Mouse (Mus musculus): ENCODE measurements around the gene Adamts9.
A peak's percentile ranks its signal among the peaks of the same experiment; 100 is the strongest.

Adamts9 gene

DNA sequence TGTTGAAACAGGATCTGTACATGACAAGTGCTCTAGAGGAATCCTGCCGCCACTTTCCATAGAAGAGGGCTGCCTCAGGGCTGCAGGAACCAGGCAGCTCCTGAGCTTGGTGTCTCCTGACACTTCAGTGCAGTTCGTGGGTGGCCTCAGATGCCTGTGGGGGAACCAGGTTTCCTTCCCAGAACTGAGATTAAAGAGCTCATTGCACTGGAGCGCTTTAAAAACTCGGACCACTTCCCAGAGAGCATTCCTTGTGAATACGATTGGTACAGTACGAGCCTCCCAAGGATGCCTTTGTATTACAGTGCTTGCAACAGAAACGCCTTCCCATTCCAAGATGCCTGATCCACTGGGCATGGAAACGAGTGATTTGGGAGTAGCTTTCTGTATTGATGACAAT, 18.8 kb downstream of the Adamts9 start:
- DNase-seq, result no peak

- peak; percentile 28 to 51 for DNase-seq
Observed at GRCm38 (mm10) chr6:92921843-92922242, 21.4 kb downstream of the Adamts9 start.

DNA sequence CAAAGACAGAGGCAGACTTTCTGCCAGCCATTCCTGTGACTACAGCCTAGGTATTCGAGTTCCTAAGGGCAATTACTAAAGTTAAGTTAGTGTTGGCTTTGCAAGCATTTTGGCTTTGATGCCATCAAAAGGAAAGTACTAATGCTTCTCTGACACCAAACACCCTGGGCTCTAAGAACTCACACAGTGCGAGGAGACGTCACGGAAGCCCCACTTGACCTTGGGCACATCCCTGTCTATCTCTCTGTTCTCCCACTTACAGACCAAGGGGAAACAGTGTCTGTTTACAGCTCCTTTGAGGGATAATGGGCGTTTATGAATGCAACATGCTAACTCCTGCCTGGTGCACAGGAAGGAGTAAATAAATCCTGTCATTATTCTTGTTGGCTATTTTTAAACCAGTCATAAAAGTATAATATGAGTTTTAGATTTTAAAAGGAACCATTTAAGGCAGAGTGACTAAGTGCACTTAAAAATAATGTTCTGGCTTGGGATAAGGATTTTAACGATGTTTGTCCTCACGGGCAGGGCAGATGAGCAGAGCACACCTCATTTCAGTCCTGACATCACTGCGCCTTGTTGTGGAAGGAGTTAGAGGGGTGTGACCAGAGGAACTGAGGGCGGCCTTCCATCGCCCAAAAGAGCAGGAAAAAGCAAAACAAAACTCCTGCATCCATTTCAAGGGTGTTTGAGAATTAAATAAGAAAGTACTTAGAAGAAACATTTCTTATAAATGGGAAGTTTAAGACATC, 22.2 kb downstream of the Adamts9 start:
- no peak for DNase-seq

DNA sequence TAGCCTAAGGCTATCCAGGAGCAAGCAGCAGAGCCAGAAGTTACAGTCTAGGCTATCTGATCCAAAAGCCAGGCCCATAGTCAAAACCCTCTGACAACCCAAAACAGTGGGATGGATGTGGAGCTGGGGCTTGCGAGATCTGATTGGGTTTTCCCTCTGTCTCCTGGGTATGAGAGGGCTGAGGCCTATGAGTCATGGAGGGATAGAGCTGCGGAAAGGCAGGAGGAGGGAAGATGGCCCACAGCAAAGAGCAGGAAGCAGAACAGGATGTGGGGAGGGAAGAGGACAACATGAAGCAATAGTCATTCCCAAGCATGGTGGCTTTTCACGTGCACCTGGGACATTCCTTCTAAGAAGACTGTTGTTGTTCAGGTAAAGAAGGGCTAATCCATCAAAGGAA, 32.7 kb downstream of the Adamts9 start:
- DNase-seq, result no peak

DNA sequence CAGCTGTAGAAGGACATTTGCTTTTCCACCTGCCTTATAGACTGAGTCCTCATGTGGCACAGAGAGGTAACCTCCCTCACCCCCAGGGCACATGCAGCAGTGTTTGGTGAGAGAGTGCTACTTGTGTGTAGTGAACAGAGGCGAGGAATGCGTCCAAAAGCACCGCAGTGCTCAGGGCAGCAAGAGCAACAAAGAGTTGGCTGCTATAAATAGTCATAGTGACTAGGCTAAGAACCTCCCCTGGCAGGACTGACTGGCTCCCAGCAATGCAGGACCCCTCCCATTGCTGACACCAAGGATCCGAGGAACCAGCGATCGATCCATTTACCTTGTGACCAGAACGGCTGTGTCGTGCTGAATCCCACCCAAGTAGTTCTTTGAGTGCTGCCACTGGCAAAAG, 33.9 kb downstream of the Adamts9 start:
- peak in 1 of 2 experiments; percentile 47 for DNase-seq

- peak; percentile 34 to 54 for DNase-seq
Observed at GRCm38 (mm10) chr6:92905922-92906321, 37.4 kb downstream of the Adamts9 start.

- no peak for DNase-seq
Observed at GRCm38 (mm10) chr6:92904491-92904890, 38.8 kb downstream of the Adamts9 start.

DNA sequence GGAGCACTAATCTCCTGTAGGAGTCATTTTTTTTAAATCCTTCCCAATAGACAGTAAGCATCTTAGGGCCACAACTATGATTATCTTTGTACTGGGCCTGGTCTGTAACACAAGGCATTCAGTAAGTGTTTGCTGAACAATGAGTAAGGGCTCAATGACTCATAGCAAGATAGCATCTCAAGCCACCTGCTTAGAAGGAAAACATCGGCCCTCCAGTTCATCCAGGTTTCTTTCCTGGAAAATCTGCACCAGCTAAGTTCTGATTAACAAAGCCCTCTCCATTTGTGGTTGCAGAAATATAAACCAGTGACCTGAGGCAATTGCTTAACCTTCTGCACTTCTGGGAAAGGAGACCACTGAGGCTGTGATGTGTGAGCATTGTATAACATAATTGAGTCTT, 39.3 kb downstream of the Adamts9 start:
- no peak for DNase-seq

- no peak for DNase-seq
Observed at GRCm38 (mm10) chr6:92891535-92891934, 51.8 kb downstream of the Adamts9 start.

- no peak for DNase-seq
Observed at GRCm38 (mm10) chr6:92883131-92883900, 60.0 kb downstream of the Adamts9 start.

- DNase-seq, result no peak
Observed at GRCm38 (mm10) chr6:92882446-92882845, 60.8 kb downstream of the Adamts9 start.

GRCm38 (mm10) chr6:92879700-92880265, 63.5 kb downstream of the Adamts9 start:
- no peak for DNase-seq

DNA sequence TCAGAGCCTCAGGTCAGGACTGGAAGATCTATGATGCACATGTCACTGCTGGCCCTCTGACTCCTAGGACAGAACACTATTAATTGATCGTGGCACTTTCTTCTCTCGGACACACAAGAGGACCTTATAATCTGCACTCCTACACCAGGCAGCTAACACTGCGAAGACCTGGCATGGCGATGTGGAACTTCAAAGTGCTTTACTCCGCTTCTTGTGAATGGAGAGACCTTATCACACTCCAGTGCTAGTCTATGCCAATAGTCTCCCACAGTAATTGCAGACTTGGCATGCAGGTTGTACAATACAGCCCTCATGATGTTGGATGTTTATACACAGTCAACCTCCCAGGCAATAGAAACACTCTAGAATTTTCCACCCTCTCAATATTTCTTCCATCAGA, 64.5 kb downstream of the Adamts9 start:
- no peak for DNase-seq

GRCm38 (mm10) chr6:92877236-92877635, 66.1 kb downstream of the Adamts9 start:
- no peak for DNase-seq

- DNase-seq, result peak in 1 of 2 experiments; percentile 24
Observed at GRCm38 (mm10) chr6:92876121-92876520, 67.2 kb downstream of the Adamts9 start.

DNA sequence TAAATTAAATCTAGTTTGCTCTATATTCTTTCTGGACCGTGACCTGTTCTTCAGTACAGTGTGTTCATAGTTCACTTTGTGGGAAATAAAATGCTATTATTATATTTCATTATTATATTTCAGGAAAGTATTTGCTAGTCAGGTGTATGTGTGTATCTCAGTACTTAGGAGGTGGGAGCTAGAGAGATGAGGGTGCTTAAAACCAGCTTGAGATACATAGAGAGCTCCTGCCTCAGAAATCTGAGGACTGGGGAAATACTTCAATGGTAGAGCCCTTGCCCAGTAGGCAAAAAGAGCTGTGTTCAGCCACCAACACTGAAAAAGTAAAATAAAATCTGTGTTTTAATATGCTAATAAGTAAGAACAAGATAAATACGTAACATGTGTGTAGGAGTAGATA, 68.0 kb downstream of the Adamts9 start:
- no peak for DNase-seq

GRCm38 (mm10) chr6:92874854-92875253, 68.4 kb downstream of the Adamts9 start:
- peak; percentile 32 to 49 for DNase-seq

DNA sequence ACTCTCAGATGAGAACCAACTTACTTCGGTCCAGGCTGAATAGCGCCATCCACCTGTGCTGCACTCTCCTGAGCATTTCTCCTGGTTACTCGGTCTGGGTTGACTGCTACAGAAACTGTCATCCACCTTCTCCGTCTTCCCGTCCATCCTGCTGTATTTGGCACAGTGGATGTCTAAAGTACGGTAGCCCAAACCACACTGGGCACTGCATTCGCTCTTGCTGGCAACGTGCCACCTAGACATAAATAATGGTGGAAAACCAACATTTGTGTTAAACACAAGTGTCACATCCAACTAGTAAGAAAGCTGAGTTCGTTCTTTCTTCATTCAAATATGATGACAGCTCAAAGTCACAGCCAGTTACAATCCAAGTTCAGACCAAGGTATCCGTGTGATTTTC, 70.5 kb downstream of the Adamts9 start:
- DNase-seq, result no peak

DNA sequence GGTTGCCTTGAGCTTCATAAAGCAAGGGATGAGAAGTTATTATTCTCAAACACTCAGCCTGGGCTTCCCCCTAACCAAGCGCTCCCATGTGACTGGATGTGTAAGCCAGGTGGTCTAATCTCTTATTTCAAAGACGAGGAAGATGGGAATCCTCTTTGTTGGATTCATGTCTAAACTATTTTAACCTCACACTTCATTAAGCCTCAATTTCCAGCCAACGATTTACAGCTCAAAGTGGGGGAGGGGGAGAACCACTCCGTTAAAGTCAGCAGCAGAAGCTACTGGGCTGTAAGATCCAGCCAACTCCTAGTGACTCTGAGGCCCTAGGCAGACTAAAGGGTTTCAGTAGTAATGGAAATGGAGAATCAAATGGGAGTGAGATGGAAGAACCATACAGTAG, 71.5 kb downstream of the Adamts9 start:
- DNase-seq, result no peak

- DNase-seq, result peak; percentile 25 to 56
Observed at GRCm38 (mm10) chr6:92869582-92870219, 73.6 kb downstream of the Adamts9 start.

GRCm38 (mm10) chr6:92869089-92869581, 74.2 kb downstream of the Adamts9 start, which contains the start of gene Gm15737:
Gm15737 (plus strand) TSS chr6:92869357.
- peak; percentile 36 to 39 for DNase-seq

- no peak for DNase-seq
Observed at GRCm38 (mm10) chr6:92862599-92862998, 80.7 kb downstream of the Adamts9 start.

DNA sequence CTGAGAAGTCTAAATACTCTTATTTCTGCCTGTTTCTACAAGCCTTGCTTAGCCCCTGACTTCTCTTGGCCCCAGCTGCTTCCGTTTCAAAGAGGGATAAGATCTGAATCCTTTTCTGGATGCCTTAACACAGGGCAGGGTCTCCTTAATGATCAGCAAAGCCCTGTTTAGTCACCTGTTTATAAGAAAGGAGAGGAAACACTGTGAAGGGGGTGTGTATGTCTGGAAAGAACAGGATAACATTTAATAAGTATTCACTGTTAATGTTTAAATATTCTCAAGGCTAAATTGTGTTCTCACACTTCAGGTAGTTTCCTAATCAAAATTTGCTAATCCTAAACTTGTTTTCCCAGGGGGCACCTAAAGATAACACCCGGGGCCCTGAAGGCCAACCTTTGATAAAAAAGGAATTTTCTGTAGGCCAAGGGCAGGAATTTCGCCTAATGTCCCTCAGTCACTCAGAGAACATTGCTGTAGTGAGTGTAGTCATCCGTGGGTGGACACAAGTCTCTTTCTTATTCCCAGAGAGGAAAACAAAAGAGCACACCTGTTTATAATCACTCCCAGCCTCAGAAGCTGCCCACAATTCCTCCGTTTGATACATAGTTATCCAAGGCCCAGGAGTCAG, 82.9 kb downstream of the Adamts9 start:
- no peak for DNase-seq
